Mouse (Mus musculus) layer of hippocampus, adult 2 months (tissue): ENCODE results near the gene Ppargc1a. TPM values are rescaled to one million over a fixed set of nuclear protein-coding genes. Genes with fewer than 3 reads are reported as not detected.

Source experiments
- DNase-seq, 2 experiments: peaks; one replicate each; pipeline ENCODE4 v3.0.0; 2022; ENCODE audit warnings: low spot score in 2 of 2
- H3K27ac ChIP-seq: fragments of 200-600 bp; 2 replicates; pipeline ENCODE4 v1.8.1; 2022
- H3K4me3 ChIP-seq: fragments of 200-600 bp; 2 replicates; pipeline ENCODE4 v1.8.1; 2022; ENCODE audit warnings: mild to moderate bottlenecking
- CTCF ChIP-seq: fragments of 200-600 bp; conservative IDR thresholded peaks from 2 replicates; pipeline ENCODE4 v1.8.1; 2022; ENCODE audit warnings: antibody characterized with exemption, mild to moderate bottlenecking, moderate library complexity
- total RNA-seq, 2 experiments: library from RNA; stranded (reverse); gene quantifications; 2 replicates each; pipeline ENCODE4 v1.2.3; 2021

Gene Ppargc1a
- total RNA-seq, 2 experiments from 2014 or later, result 40.9 to 41.8 TPM

GRCm38 (mm10) chr5:51475034-51475541 is 92.4 kb downstream of the Ppargc1a start:
- H3K27ac ChIP-seq, result no peak overlapping the region

DNA sequence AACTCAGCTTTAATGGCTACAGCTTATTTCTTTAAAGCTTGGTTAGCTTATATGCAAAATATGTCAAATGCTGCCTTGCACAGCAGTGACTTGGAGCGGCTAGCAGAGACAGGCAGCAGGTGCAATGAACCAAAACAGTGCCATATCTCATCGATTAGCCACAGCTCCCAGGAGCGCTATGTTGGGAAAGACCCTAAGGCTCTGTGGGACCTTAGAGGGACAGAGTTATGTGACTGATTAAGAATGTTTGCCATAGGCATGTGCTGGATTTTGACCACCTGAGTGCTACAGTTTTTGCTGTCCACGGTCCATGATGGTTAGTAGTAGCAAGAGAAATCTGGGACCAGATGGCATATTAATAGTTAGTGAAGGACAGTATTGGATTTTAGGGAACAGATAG is 95.9 kb downstream of the Ppargc1a start:
- DNase-seq, result no peak
- no peak for TF ChIP-seq CTCF
- H3K4me3 ChIP-seq, result no peak overlapping the region
- H3K27ac ChIP-seq, result no peak overlapping the region

More at GRCm38 (mm10) chr5:51475034-51475541, 92.4 kb downstream of the Ppargc1a start:
- TF ChIP-seq CTCF, result no peak
- no peak for DNase-seq
- no peak overlapping the region for H3K4me3 ChIP-seq

GRCm38 (mm10) chr5:51466036-51466435 is 101.5 kb downstream of the Ppargc1a start:
- Histone ChIP-seq H3K4me3 (no peak overlapping the region), H3K27ac (no peak overlapping the region)
- no peak for TF ChIP-seq CTCF
- no peak for DNase-seq

DNA sequence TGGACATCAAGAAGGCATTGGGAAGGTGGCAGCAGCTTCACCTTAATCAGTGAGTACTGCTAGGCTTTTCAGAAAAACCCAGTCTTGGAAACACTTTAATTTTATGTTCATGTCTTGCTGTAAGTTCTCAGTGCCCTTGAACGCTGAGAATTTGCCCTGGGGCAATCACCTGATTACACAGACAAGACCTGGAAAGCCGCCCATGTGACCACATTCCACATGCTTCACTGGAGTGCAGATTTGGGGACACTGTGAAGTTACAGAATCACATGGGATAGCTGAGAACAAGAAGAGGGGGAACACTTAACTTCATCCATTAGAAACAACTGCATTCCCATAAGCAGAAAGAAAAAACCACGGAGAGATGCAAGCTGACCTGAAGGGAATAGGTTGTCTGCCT is 115.5 kb downstream of the Ppargc1a start:
- Histone ChIP-seq H3K27ac (no peak overlapping the region), H3K4me3 (no peak overlapping the region)
- DNase-seq, result no peak
- no peak for TF ChIP-seq CTCF

- TF ChIP-seq CTCF, result no peak
- H3K27ac ChIP-seq, result no peak overlapping the region
- DNase-seq, result no peak
- H3K4me3 ChIP-seq, result no peak overlapping the region
These were observed 119.9 kb downstream of the Ppargc1a start for GRCm38 (mm10) chr5:51447631-51448030.

GRCm38 (mm10) chr5:51446299-51447090 is 121.0 kb downstream of the Ppargc1a start:
- DNase-seq, result no peak
- TF ChIP-seq CTCF, result no peak

GRCm38 (mm10) chr5:51445726-51446125 is 121.8 kb downstream of the Ppargc1a start:
- Histone ChIP-seq H3K27ac (no peak overlapping the region), H3K4me3 (no peak overlapping the region)
- TF ChIP-seq CTCF, result no peak
- DNase-seq, result no peak

More at GRCm38 (mm10) chr5:51446299-51447090, 121.0 kb downstream of the Ppargc1a start:
- H3K27ac ChIP-seq, result no peak overlapping the region
- H3K4me3 ChIP-seq, result no peak overlapping the region

DNA sequence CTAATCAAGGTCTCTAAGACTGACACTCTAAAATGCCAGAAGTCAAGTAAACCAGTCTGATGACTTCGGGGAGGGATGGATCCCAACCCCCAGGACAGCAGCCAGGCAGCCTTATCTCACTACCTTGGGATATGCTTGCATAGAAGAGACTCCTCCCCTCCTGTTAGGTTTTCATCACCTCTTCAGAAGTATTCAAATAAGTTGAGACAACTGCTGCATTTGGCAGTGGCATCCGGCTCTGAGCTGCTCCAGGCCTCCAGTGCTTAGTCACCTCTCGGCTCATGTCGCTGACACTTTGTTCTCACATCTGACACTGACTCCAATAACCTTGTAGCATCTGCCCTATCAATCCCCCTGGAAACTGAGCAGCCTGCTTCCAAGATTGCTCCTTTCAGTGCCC is 127.8 kb downstream of the Ppargc1a start:
- no peak overlapping the region for H3K27ac ChIP-seq
- no peak overlapping the region for H3K4me3 ChIP-seq
- TF ChIP-seq CTCF, result no peak
- DNase-seq, result no peak

DNA sequence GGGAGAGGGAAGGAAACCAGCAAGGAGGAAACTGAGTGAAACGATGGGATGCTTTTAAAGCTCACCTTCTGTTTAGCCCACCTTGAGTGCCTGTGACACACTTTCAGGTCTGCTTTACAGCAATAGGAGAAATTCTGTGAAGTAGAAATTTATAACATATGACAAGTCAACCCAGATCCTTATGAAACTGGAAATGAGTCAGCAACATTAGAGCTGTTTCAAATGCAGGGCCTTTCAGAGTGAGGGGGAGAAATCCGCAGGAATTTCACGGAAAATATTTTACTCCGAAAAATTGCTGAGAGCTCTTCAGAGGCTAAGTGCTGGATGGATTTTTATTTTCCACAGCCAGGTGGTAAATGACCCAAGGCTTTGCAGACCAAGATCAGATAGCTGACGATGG is 133.6 kb downstream of the Ppargc1a start:
- no peak for TF ChIP-seq CTCF
- no peak overlapping the region for H3K27ac ChIP-seq
- DNase-seq, result peak in 1 of 2 experiments; percentile 17

DNA sequence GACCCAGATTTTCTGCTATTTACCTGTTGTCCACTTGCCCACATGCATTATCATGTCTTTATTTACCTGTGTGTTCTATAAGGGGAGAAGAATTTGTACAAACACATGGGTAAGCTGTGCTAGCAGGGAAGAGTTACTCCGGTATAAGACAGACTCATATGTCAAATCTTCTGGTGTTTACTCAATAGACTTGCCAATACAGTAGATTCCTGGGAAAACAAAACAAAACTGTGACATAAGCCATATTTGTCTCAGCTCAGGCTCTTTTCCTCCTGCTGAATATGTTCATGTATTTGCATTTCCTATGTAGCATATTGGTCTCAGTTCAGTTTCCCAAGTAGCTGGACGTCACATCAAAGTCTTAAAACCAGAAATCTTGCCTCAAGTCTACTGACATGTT is 135.0 kb downstream of the Ppargc1a start:
- no peak overlapping the region for H3K4me3 ChIP-seq
- no peak overlapping the region for H3K27ac ChIP-seq
- no peak for TF ChIP-seq CTCF
- DNase-seq, result no peak

More for the DNA sequence above, 133.6 kb downstream of the Ppargc1a start:
- no peak overlapping the region for H3K4me3 ChIP-seq

DNA sequence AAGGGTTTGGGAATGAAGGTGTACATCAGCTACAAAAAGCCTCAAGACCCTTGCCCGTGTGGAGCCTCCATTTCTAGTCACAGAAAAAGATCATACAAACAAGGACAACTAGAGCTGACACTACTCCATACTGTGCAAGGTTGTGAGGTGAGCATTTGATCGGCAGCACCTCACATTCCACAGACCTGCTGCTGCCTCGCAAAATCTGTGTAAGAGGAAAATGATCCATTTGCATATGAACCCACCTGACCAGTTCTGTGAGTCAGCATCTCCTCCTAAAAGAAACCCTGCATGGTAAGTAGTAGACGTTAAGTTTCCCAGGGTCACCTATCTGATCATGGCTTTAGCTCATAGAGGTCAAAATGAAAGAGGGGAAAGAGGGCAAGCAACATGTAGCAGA is 135.5 kb downstream of the Ppargc1a start:
- H3K4me3 ChIP-seq, result no peak overlapping the region
- TF ChIP-seq CTCF, result no peak
- no peak overlapping the region for H3K27ac ChIP-seq
- DNase-seq, result no peak

DNA sequence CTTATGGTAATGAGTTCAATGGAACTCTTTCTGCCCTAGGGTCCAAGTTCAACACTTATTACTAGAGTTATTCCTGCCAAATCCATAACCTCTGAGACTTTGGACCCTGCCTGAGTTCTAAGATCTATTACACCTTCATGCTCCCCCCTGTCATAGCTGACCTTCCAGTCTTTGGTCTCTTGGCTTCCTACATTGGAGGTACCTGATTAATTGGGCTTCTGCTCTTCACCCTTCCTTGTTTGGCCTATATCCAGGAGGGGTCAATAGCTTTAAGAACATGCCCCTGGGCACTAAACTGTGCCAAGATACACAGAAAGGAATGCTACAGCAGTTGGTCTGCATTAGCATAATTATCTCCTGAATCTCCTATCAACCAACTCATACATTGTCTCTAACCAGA is 141.1 kb downstream of the Ppargc1a start:
- H3K4me3 ChIP-seq, result no peak overlapping the region
- TF ChIP-seq CTCF, result no peak
- no peak overlapping the region for H3K27ac ChIP-seq
- DNase-seq, result no peak

DNA sequence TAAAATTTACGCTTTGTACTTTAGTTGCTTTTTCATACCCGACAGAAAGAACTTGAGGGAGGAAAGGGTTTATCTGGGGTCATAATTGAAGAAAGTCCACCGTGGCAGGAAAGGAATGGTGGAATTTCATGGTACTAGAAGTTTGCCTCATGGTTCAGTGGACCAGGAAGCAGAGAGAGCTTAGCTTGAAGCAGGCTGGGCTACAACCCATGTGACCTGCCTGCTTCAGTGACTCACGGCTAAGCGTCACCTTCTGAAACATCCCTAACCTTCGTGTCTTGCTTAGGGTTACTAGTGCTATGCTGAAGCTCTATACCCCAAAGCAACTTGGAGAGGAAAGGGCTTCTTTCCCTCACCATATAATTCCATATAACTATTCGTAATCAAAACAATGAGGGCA is 151.1 kb downstream of the Ppargc1a start:
- DNase-seq, result no peak
- H3K27ac ChIP-seq, result no peak overlapping the region
- H3K4me3 ChIP-seq, result no peak overlapping the region
- TF ChIP-seq CTCF, result no peak

- Histone ChIP-seq H3K4me3 (no peak overlapping the region), H3K27ac (no peak overlapping the region)
- no peak for TF ChIP-seq CTCF
- no peak for DNase-seq
These were observed 152.1 kb downstream of the Ppargc1a start for GRCm38 (mm10) chr5:51415456-51415855.
